Mouse (Mus musculus): ENCODE measurements around the gene Batf3.

GRCm38 (mm10) chr1:191073001-191073400 is 24.6 kb upstream of the Batf3 start:
- TF ChIP-seq CTCF (conservative IDR thresholded peaks at IDR 0.05 in 1 of 2, IDR thresholded peaks at IDR 0.05 in 1 of 2; ENCODE audit: low read depth in 2 of 2, low read length in 2 of 2): no peak
- TF ChIP-seq POLR2A (IDR thresholded peaks at IDR 0.05; ENCODE audit: low read depth, low read length): no peak
